Mouse (Mus musculus) layer of hippocampus, adult 9-11 months (tissue): ENCODE data around the gene Olfr350.

Experiments used
- DNase-seq: peaks from one replicate; pipeline ENCODE4 v3.0.0; 2022

Gene Olfr350

DNA sequence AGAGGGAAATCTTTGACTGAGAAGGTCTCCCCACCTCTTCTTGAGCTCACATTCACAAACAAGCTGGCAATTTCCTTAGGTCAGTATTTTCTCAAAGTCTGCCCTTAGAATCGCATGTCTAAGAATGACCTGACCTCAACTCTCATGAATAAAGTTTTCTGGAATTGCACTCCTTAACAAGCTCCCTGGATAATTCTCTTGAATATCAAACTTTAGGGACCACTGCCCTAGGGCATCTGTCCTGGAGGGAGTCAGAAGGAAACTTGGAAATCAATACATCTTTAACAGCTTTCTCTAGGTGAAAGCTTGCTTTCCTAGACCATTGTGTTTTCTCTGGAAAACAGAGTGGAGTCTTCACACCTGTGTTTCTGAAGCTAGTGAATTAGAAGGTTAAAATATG, at the start of gene Olfr350:
Gene Olfr350 (plus strand): TSS at position 301 of the 400 bp plus-strand sequence.
- DNase-seq = no peak

- DNase-seq = no peak
Observed at GRCm38 (mm10) chr2:36816932-36817331, 29.2 kb upstream of the Olfr350 start, which contains the start of gene Olfr3. TSS of gene Olfr3 (minus strand) at chr2:36817032.

GRCm38 (mm10) chr2:36862560-36862959, 16.4 kb downstream of the Olfr350 start, which contains the start of gene Olfr351:
TSS of gene Olfr351 (minus strand) at chr2:36862660.
- no peak for DNase-seq

DNA sequence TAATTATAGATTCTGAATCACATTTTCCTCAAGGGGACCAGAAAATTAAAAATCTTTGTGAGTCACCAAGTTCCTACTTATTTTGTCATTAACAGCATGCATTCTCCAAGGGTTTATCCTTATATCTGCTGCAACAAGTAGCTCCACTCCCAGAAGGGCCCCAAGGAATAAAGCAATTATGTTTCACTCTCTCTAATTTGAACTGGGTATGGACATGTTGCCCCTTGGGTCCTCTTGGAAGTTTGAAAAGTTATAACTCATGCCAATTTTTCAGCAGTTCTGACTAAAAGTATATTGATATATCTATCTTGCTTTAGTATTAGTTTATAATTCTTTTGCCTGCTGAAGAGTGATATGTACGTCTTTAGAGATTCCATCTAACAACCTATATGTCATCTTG, 22.1 kb downstream of the Olfr350 start, which contains the start of gene Olfr352:
Gene Olfr352 (plus strand): TSS at position 301 of the 400 bp plus-strand sequence.
- DNase-seq = no peak

- no peak for DNase-seq
Observed at GRCm38 (mm10) chr2:36892836-36893235, 46.7 kb downstream of the Olfr350 start, which contains the start of gene Olfr353. TSS of gene Olfr353 (minus strand) at chr2:36892936.

DNA sequence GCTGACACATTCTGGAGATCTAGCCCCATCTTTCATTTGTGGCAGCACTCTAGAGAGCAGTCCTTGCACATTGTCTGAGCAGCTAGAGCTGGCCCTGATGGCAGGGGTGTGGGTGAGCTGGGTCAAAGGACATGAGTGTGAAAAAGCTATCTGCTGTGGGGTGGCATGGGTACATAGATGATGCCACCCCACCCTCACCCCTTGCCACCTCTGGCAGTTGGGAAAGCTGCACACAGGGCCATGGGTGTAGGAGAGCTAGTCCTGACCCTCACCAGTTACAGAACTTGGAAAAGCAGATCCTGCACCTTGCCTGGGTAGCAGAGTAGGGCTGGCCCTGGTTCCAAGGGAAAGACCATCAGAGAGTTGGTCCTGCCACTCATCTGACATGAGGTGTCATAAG, 51.0 kb downstream of the Olfr350 start:
- no peak for DNase-seq
